Mouse (Mus musculus) stomach, embryonic 14.5 days (tissue): ENCODE data around the gene Olfr781. TPM values are rescaled to one million over a fixed set of nuclear protein-coding genes. Genes with fewer than 3 reads are reported as not detected.
"Not testable (repeated sequence)": the region's sequence is repeated elsewhere in the genome, so short reads cannot be mapped to it uniquely, and the experiment has no call there.

Experiments
- ATAC-seq: fragments of 200-750 bp; cut with Nextera tagmentation; 2 replicates; pipeline ENCODE4 v1.8.0; 2017; ENCODE audit warnings: low read depth, moderate TSS enrichment; ENCODE audit not compliant: insufficient number of reproducible peaks, insufficient read depth, low FRiP score
- H3K27ac ChIP-seq: fragments of 300-500 bp; sonication (generic); 2 replicates; pipeline ENCODE4 v1.5.1; 2014; ENCODE audit warnings: mild to moderate bottlenecking, low read length, moderate library complexity, mixed read lengths
- H3K27me3 ChIP-seq: fragments of 300-500 bp; sonication (generic); 2 replicates; pipeline ENCODE4 v1.6.1; 2014; ENCODE audit warnings: low read length, control low read depth, mixed read lengths; ENCODE audit not compliant: control insufficient read depth, insufficient read depth
- H3K36me3 ChIP-seq: fragments of 300-500 bp; sonication (generic); 2 replicates; pipeline ENCODE4 v1.6.1; 2014; ENCODE audit warnings: mild to moderate bottlenecking, control low read depth, low read length, moderate library complexity, mixed read lengths; ENCODE audit not compliant: control insufficient read depth, insufficient read depth
- H3K4me1 ChIP-seq: fragments of 300-500 bp; sonication (generic); 2 replicates; pipeline ENCODE4 v1.6.1; 2014; ENCODE audit warnings: low read length, control low read depth, mixed read lengths; ENCODE audit not compliant: control insufficient read depth, insufficient read depth
- H3K4me2 ChIP-seq: fragments of 300-500 bp; sonication (generic); replicated peaks from 2 replicates; pipeline ENCODE4 v1.6.1; 2014; ENCODE audit warnings: low read depth, low read length, control low read depth
- H3K4me3 ChIP-seq: fragments of 300-500 bp; sonication (generic); 2 replicates; pipeline ENCODE4 v1.5.1; 2014; ENCODE audit warnings: low read depth, low read length, control low read depth
- H3K9ac ChIP-seq: fragments of 300-500 bp; sonication (generic); replicated peaks from 2 replicates; pipeline ENCODE4 v1.6.1; 2014; ENCODE audit warnings: low read depth, mild to moderate bottlenecking, control low read depth, low read length, moderate library complexity, mixed read lengths
- H3K9me3 ChIP-seq: fragments of 300-500 bp; sonication (generic); 2 replicates; pipeline ENCODE4 v1.6.1; 2016; ENCODE audit warnings: low read depth, low read length, control low read depth; ENCODE audit not compliant: control insufficient read depth
- WGBS: fragments of 180-500 bp; shearing (Covaris S2); extraction: QIAGEN DNeasy Blood & Tissue Kit; methylation state at CpG from one replicate; pipeline ENCODE4 v1.1.7; 2014; 5-methylcytosine and 5-hydroxymethylcytosine counted together
- polyA plus RNA-seq: library from polyadenylated mRNA; unstranded; fragments of >200 nt; fragmentation: Nextera tagmentation; extraction: Ambion mirVana; gene quantifications from 2 replicates; pipeline ENCODE4 v1.2.1, GENCODE M21; 2014

Gene Olfr781
- polyA plus RNA-seq: not detected in 2 replicates

DNA sequence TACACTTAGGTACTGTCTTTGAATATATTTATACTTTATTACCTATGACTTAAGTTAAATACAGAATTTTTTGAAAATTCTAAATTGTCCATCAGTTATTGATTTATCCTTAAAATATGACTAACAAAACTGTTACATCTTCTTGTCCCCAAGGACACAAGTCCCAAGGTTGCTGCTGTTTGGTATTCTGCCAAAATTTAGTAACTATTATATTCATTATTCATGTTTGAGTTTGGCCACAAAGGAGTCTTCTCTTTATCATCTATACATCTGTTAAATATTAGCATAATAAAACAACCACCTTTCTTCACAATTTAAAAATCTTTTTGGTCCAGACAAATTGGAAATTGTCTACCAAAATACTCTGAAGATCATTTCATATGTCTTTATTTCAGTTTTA lies at the start of gene Olfr781:
Gene Olfr781 (plus strand): TSS at position 301 of the 400 bp plus-strand sequence.
- no peak within 1 kb of the TSS for H3K4me3 ChIP-seq
- H3K36me3 ChIP-seq: no peaks in the 10 kb centered on the region
- no peaks in the 10 kb centered on the region for H3K9me3 ChIP-seq
- H3K9ac ChIP-seq: no peak within 1 kb of the TSS
- H3K4me2 ChIP-seq: no peak within 1 kb of the TSS
- H3K27me3 ChIP-seq: no peaks in the 10 kb centered on the region
- no peaks in the 10 kb centered on the region for H3K4me1 ChIP-seq
- no peak for ATAC-seq
- H3K27ac ChIP-seq: no peak within 1 kb of the TSS

DNA sequence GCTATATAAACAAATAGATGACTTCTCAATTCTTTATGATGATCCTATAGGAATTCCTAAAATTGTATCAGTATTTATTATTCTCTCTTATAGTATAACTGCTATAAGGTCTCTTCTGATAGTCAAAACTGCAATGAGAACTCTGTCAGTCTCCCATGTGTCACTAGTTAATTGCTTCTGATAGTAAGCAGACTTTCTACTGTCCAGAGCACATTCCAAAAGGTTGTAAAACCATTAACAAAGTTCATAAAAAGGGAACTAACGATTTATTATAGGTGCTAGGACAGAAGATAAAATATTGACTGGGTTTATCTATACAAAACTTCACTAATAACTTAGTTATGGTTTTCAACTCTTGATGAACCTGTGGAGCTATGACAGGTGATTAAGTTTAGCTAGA lies 15.7 kb upstream of the Olfr781 start:
- not testable (repeated sequence) for H3K9me3 ChIP-seq, H3K4me3 ChIP-seq, H3K27ac ChIP-seq, H3K4me1 ChIP-seq, H3K36me3 ChIP-seq, ATAC-seq, H3K4me2 ChIP-seq, H3K9ac ChIP-seq, H3K27me3 ChIP-seq
- WGBS: 48% methylated on average over 1 of the region's 1 CpGs

DNA sequence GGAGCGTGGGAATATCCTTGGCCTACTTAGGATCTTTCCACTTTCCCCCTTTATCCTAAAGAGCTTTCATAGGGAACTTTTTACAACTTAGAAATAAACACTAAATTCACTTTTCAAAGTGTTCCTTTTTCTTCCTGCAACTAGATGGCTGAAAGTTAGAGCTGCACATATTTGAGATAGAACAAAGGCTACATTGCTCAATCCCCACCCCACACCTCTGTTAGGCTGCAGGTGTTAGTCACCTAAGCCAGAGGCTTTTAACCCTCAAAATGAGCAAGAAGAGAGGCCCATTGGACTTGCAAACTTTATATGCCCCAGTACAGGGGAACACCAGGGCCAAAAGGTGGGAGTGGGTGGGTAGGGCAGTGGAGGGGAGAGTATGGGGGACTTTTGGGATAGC lies 15.1 kb upstream of the Olfr781 start:
- H3K4me3 ChIP-seq, H3K27me3 ChIP-seq, H3K4me2 ChIP-seq, H3K9me3 ChIP-seq, H3K9ac ChIP-seq, ATAC-seq, H3K4me1 ChIP-seq, H3K27ac ChIP-seq, H3K36me3 ChIP-seq: not testable (repeated sequence)
- WGBS: no CpG with 5 or more reads among the region's 1 CpGs

DNA sequence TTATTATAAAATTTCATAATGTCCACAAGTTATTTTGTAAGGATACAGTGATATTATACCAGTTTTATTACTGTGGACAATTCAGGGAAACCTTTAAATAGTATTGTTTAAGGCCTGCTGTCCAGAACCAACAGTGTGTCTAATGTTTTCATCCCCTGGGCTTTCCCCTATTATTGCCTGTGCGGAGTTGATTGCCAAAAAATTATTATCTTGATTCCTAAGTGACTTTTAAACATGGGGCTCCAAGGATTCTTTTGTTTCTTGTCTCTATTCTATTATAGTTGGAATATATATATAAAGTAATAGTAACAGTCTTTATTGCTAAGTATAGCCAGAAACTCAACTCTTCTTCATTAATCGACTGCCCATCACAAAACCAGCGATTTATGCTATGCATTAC lies 10.8 kb upstream of the Olfr781 start, which contains the start of gene Olfr780:
Gene Olfr780 (plus strand): TSS at position 301 of the 400 bp plus-strand sequence.
- Histone ChIP-seq H3K9ac (no peak within 1 kb of the TSS), H3K9me3 (no peaks in the 10 kb centered on the region), H3K27ac (no peak within 1 kb of the TSS), H3K27me3 (no peaks in the 10 kb centered on the region), H3K4me1 (no peaks in the 10 kb centered on the region), H3K4me3 (no peak within 1 kb of the TSS), H3K36me3 (no peaks in the 10 kb centered on the region), H3K4me2 (no peak within 1 kb of the TSS)
- no peak for ATAC-seq
- WGBS: 79% methylated on average over 3 of the region's 3 CpGs

DNA sequence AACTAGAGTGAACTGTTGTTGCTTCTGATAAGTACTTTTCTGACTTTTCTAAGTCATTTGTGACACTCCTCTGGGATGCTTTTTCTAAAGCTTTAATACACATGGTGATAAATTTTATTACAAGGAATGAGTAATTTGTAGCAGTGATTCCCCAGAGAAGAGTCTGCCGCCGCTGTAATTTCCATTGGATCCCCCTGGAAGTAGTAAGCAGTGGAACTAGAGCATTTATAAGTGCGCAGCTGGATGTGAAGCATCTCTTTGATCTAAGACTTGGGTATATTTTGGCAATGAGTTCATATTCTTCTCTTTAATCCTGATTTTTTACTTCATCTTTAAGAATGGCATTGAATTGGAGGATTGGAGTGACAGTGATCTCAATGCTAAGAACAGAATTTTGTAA lies 19.9 kb downstream of the Olfr781 start, which contains the start of gene Olfr782:
Gene Olfr782 (plus strand): TSS at position 301 of the 400 bp plus-strand sequence.
- H3K27ac ChIP-seq: no peak within 1 kb of the TSS
- 96% methylated on average over 3 of the region's 3 CpGs for WGBS
- H3K9ac ChIP-seq: no peak within 1 kb of the TSS
- ATAC-seq: no peak
- H3K4me3 ChIP-seq: no peak within 1 kb of the TSS
- no peaks in the 10 kb centered on the region for H3K36me3 ChIP-seq
- no peaks in the 10 kb centered on the region for H3K27me3 ChIP-seq
- H3K4me2 ChIP-seq: no peak within 1 kb of the TSS
- no peaks in the 10 kb centered on the region for H3K9me3 ChIP-seq
- no peaks in the 10 kb centered on the region for H3K4me1 ChIP-seq

DNA sequence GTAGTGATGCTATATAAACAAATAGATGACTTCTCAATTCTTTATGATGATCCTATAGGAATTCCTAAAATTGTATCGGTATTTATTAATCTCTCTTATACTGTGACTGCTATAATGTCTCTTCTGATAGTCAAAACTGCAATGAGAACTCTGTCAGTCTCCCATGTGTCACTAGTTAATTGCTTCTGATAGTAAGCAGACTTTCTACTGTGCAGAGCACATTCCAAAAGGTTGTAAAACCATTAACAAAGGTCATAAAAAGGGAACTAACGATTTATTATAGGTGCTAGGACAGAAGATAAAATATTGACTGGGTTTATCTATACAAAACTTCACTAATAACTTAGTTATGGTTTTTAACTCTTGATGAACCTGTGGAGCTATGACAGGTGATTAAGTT lies 23.8 kb downstream of the Olfr781 start:
- ATAC-seq, H3K4me1 ChIP-seq, H3K4me3 ChIP-seq, H3K27ac ChIP-seq, H3K4me2 ChIP-seq, H3K9ac ChIP-seq, H3K9me3 ChIP-seq, H3K36me3 ChIP-seq, H3K27me3 ChIP-seq: not testable (repeated sequence)
- WGBS: 77% methylated on average over 2 of the region's 2 CpGs

DNA sequence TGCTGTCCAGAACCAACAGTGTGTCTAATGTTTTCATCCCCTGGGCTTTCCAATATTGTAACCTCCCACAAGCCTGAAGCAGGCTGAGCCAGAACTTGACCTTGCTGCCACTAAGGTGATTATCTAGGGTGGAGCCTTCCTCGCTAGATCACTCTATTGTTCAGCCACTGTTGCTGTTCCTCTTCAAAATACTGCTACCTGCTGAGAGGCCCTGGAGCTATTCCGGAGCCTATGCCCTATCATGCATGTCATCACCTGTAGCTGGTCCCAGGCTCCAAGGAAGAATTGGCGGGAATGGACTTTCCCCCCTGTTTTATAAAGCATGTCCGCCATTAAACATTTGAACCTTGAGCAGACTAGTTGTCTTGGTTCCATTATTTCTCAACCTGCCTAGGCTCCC lies 27.8 kb downstream of the Olfr781 start:
- H3K27me3 ChIP-seq, H3K36me3 ChIP-seq, H3K4me2 ChIP-seq, ATAC-seq, H3K27ac ChIP-seq, H3K4me1 ChIP-seq, H3K9me3 ChIP-seq, H3K9ac ChIP-seq, H3K4me3 ChIP-seq: not testable (repeated sequence)
- WGBS: 90% methylated on average over 4 of the region's 4 CpGs

DNA sequence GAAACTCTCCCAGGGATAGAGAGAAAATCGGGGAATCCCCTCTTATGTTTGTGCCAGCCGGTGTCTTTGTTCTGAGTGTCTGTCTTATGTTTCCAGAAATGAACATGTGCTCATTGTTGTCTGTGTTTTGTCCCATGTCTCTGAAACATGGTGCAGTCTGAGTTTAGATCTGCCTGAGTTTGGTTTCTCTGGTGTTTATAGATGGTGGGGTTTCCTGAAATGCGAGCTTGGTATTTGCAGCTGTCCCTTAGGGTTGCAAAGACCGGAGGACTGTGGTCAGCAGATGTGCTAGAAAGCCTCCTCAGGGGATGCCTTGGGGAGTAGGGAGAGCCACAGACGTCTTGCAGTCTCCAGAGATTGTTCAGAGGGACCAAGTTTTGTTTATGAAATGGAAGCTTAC lies 28.7 kb downstream of the Olfr781 start:
- H3K4me3 ChIP-seq: no peak overlapping the region
- no peaks in the 10 kb centered on the region for H3K36me3 ChIP-seq
- H3K4me2 ChIP-seq: no peak overlapping the region
- no peaks in the 10 kb centered on the region for H3K9me3 ChIP-seq
- no peak overlapping the region for H3K27ac ChIP-seq
- WGBS: 70% methylated on average over 5 of the region's 5 CpGs
- ATAC-seq: no peak
- no peaks in the 10 kb centered on the region for H3K27me3 ChIP-seq
- H3K4me1 ChIP-seq: no peaks in the 10 kb centered on the region
- no peak overlapping the region for H3K9ac ChIP-seq

DNA sequence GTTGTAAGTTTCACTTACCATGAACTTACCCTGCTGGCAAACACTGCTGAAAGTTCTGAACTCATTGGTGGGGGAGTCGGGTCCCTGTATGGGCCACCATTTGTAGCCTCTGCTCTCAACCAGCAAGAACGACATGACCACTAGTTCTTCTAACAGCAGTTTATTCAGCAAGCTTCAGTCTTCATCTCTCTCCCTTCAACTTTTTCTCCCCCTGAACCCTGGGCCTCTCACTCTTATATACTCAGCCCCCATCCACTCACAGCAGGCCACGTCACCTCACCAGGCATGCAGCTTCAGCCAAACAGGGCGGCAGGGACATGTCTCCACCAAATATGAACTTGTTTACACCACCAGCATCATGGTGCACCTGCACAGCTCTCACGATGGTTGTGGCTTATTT lies 45.4 kb downstream of the Olfr781 start:
- not testable (repeated sequence) for H3K9ac ChIP-seq, H3K4me2 ChIP-seq, H3K4me3 ChIP-seq, H3K36me3 ChIP-seq, H3K4me1 ChIP-seq, H3K27me3 ChIP-seq, H3K27ac ChIP-seq, ATAC-seq, H3K9me3 ChIP-seq
- WGBS: 93% methylated on average over 5 of the region's 5 CpGs
